Mouse (Mus musculus) lung, postnatal 0 days (tissue): ENCODE results near the gene Mrps7. TPM values are rescaled to one million over a fixed set of nuclear protein-coding genes. Genes with fewer than 3 reads are reported as not detected.
A peak's percentile ranks its signal among the peaks of the same experiment; 100 is the strongest.
"Not testable (repeated sequence)": the region's sequence is repeated elsewhere in the genome, so short reads cannot be mapped to it uniquely, and the experiment has no call there.

Source experiments
- ATAC-seq: fragments of 200-750 bp; cut with Nextera tagmentation; 2 replicates; pipeline ENCODE4 v1.8.0; 2017; ENCODE audit warnings: moderate library complexity
- DNase-seq: peaks from one replicate; pipeline ENCODE4 v3.0.0-alpha.2; 2016; ENCODE audit warnings: low spot score
- H3K27ac ChIP-seq: fragments of 300-500 bp; sonication (generic); 2 replicates; pipeline ENCODE4 v1.5.1; 2014; ENCODE audit warnings: antibody characterized with exemption, mild to moderate bottlenecking, low read length, mixed read lengths
- H3K27me3 ChIP-seq: fragments of 300-500 bp; sonication (generic); replicated peaks from 2 replicates; pipeline ENCODE4 v1.6.1; 2014; ENCODE audit warnings: low read length, mixed read lengths; ENCODE audit not compliant: insufficient read depth
- H3K36me3 ChIP-seq: fragments of 300-500 bp; sonication (generic); 2 replicates; pipeline ENCODE4 v1.6.1; 2014; ENCODE audit warnings: low read length, mixed read lengths; ENCODE audit not compliant: insufficient read depth
- H3K4me1 ChIP-seq: fragments of 300-500 bp; sonication (generic); 2 replicates; pipeline ENCODE4 v1.6.1; 2014; ENCODE audit warnings: antibody characterized with exemption, low read depth, low read length, mixed read lengths; ENCODE audit not compliant: insufficient read depth
- H3K4me2 ChIP-seq: fragments of 300-500 bp; sonication (generic); replicated peaks from 2 replicates; pipeline ENCODE4 v1.6.1; 2014; ENCODE audit warnings: low read depth, mild to moderate bottlenecking, low read length, moderate library complexity, mixed read lengths
- H3K4me3 ChIP-seq: fragments of 300-500 bp; sonication (generic); 2 replicates; pipeline ENCODE4 v1.5.1; 2014; ENCODE audit warnings: low read depth, low read length
- H3K9ac ChIP-seq: fragments of 300-500 bp; sonication (generic); replicated peaks from 2 replicates; pipeline ENCODE4 v1.6.1; 2014; ENCODE audit warnings: low read depth, mild to moderate bottlenecking
- H3K9me3 ChIP-seq: fragments of 300-500 bp; sonication (generic); 2 replicates; pipeline ENCODE4 v1.6.1; 2016; ENCODE audit warnings: low read length, mixed read lengths
- CTCF ChIP-seq: IDR thresholded peaks from 2 replicates; pipeline ENCODE4 v1.5.1; 2016; ENCODE audit warnings: antibody characterized with exemption, mild to moderate bottlenecking
- EP300 ChIP-seq: IDR thresholded peaks from 2 replicates; pipeline ENCODE4 v1.6.1; 2016; ENCODE audit warnings: antibody characterized with exemption, mild to moderate bottlenecking, control low read depth
- whole genome bisulfite sequencing: fragments of 180-500 bp; shearing (Covaris S2); extraction: QIAGEN DNeasy Blood & Tissue Kit; methylation state at CpG from one replicate; pipeline ENCODE4 v1.1.7; 2014; 5-methylcytosine and 5-hydroxymethylcytosine counted together
- polyA plus RNA-seq: library from polyadenylated mRNA; unstranded; fragments of >200 nt; fragmentation: Nextera tagmentation; extraction: Ambion mirVana; gene quantifications from 2 replicates; pipeline ENCODE4 v1.2.1, GENCODE M21; 2015

The Mrps7 gene
- polyA plus RNA-seq, 1 experiment from 2014 or later = 47.4 TPM

DNA sequence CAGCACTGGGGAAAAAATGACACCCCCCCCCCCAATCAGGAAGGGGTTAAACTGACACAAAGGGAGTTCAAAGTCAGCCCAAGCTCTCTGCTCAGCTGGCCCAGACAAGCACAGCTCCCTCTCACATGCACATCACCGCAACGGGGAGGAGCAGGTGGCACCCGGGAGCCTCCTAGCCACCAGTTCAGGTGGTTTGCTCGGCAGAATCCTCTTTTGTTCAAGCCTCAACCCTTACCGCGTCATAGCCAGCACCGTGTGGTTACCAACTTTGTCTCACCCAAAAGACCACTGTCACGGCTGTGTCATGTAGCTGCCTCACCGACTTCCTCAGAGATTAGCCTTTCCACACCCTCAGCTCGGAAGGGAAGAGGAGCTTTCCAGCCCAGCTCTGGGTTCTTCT, 39.5 kb downstream of the Mrps7 start:
- Histone ChIP-seq H3K27ac (no peak overlapping the region), H3K4me2 (no peak overlapping the region), H3K9ac (no peak overlapping the region), H3K36me3 (no peaks in the 10 kb centered on the region; the same call in 1 of the 2 replicates), H3K9me3 (no peaks in the 10 kb centered on the region), H3K4me3 (no peak overlapping the region), H3K4me1 (no peaks in the 10 kb centered on the region), H3K27me3 (no peaks in the 10 kb centered on the region)
- TF ChIP-seq CTCF (no peak), EP300 (no peak)
- WGBS = 66% methylated on average over 10 of the region's 10 CpGs
- ATAC-seq (no peak), DNase-seq (no peak)

DNA sequence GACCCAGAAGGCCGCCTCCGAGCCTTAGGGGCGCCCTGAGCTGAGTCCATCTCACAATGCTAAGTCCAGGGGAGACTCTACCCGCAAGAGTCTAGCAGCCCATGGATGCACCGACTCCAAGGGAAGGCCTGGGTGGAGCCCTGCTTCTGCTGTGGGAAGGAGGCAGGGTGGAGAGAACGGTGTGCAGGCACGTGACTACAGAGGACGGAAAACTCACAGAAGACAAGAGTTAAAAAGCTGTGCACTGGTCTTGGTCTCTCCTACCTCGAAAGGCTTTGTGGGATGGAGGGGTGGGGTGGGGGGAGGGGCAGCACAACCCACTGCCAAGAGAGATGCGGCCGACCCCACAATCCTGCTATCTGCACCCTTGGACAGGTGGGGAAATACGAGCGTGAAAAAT, 40.6 kb downstream of the Mrps7 start:
- 90% methylated on average over 13 of the region's 13 CpGs for WGBS
- Histone ChIP-seq H3K4me3 (no peak overlapping the region), H3K9ac (no peak overlapping the region), H3K36me3 (no peaks in the 10 kb centered on the region; the same call in 1 of the 2 replicates), H3K4me2 (no peak overlapping the region), H3K4me1 (no peaks in the 10 kb centered on the region), H3K27ac (no peak overlapping the region), H3K9me3 (no peaks in the 10 kb centered on the region), H3K27me3 (no peaks in the 10 kb centered on the region)
- no peak for TF ChIP-seq CTCF
- TF ChIP-seq EP300 = no peak
- ATAC-seq = no peak
- no peak for DNase-seq

DNA sequence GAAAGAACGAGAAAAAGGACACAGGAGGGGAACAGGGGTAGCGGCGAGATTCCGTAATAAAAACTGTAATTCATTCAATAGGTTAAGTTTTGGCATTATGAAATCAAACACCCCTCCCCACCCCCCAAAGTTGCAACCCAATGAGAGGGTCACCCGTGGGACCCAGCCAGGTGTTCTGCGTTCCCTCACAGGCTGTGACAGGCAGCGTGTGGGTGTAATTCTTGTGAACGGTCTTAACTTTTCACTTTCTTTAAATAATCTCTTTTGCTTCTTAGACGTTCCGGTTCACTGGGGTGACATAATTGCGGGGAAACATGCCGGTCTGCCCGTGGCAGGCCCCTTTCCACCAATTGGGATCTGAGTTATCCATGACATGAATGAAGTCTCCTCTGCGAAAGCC, 41.8 kb downstream of the Mrps7 start:
- DNase-seq, H3K36me3 ChIP-seq, H3K4me1 ChIP-seq, H3K4me3 ChIP-seq, H3K27me3 ChIP-seq, H3K9me3 ChIP-seq, H3K27ac ChIP-seq, H3K4me2 ChIP-seq, H3K9ac ChIP-seq: not testable (repeated sequence)
- 65% methylated on average over 14 of the region's 14 CpGs for WGBS
- 0 out of 2 replicates have a peak, but pooled peaks have one; percentile 34 for ATAC-seq

DNA sequence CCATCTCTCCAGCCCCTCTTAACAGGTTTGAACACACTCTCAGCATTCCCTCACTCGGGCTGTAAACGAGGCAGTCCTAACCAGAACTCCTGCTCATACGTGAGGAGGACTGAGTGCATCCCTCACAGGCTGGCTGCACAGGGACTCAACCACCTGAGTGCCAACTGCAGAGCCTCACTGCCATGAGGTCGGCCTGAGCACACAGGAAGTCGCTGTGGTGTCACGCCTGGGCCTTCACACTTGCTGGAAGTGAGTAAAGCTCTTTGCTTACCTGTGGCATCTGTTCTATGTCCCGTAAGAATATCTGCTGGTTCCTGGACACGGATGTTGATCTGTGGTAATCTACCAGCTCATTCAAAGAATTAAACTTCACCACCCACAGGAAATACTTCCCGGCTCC, 42.7 kb downstream of the Mrps7 start:
- TF ChIP-seq EP300 (no peak), CTCF (no peak)
- no peak for DNase-seq
- no peak for ATAC-seq
- WGBS = 87% methylated on average over 9 of the region's 9 CpGs
- no peaks in the 10 kb centered on the region for H3K27me3 ChIP-seq
- H3K4me1 ChIP-seq = no peaks in the 10 kb centered on the region
- H3K27ac ChIP-seq = no peak overlapping the region
- no peak overlapping the region for H3K9ac ChIP-seq
- no peaks in the 10 kb centered on the region; the same call in 1 of the 2 replicates for H3K36me3 ChIP-seq
- no peak overlapping the region for H3K4me2 ChIP-seq
- no peaks in the 10 kb centered on the region for H3K9me3 ChIP-seq
- H3K4me3 ChIP-seq = no peak overlapping the region

DNA sequence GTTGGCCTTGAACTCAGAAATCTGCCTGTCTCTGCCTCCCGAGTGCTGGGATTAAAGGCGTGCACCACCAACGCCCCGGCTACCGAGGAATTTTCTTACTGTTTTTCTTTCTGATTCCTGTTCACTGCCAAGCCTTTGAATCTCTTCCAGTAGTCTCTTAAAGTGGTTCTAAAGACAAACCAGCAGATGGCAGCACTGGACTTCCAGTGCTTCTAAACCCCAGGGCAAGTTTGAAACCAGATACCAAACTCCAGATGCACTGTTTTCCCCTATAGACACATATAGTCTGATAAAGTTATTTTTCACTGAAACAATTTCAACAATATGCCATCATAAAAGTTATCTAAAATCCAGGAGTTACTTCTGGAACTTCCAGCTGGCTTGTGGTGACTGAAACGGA, 43.7 kb downstream of the Mrps7 start:
- H3K4me2 ChIP-seq = no peak overlapping the region
- no peaks in the 10 kb centered on the region for H3K27me3 ChIP-seq
- WGBS = 39% methylated on average over 6 of the region's 6 CpGs
- H3K4me1 ChIP-seq = no peaks in the 10 kb centered on the region
- DNase-seq (peak; percentile 91), ATAC-seq (no peak)
- no peak overlapping the region for H3K27ac ChIP-seq
- H3K4me3 ChIP-seq = no peak overlapping the region
- no peaks in the 10 kb centered on the region for H3K9me3 ChIP-seq
- H3K36me3 ChIP-seq = no peaks in the 10 kb centered on the region; the same call in 1 of the 2 replicates
- no peak for TF ChIP-seq EP300
- TF ChIP-seq CTCF = peak; percentile 83
- H3K9ac ChIP-seq = no peak overlapping the region

DNA sequence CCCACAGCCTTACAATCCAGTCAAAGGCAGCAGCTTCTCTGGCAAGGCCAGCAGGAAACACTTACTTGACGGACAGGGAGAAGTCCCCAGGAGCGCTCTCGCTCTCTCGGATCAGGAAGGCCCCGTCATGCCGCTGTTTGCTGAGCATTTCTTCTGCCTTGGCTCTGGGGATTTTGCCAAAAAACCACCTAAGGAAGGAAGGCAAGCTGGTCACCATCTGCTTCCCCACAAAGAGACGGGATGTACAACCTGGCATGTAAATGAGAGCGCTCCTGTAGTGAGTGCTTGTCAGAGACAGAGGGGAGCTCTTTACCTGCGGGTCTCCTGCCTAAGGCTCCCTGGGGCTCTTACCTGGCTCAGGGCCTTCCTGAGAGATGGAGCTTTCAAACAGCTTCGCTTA, 46.0 kb downstream of the Mrps7 start:
- no peaks in the 10 kb centered on the region for H3K27me3 ChIP-seq
- 52% methylated on average over 10 of the region's 10 CpGs for WGBS
- ATAC-seq (no peak), DNase-seq (no peak)
- H3K4me3 ChIP-seq = no peak overlapping the region
- no peaks in the 10 kb centered on the region for H3K4me1 ChIP-seq
- H3K4me2 ChIP-seq = no peak overlapping the region
- no peaks in the 10 kb centered on the region; the same call in none of the 2 replicates for H3K36me3 ChIP-seq
- H3K9ac ChIP-seq = no peak overlapping the region
- no peaks in the 10 kb centered on the region for H3K9me3 ChIP-seq
- no peak overlapping the region for H3K27ac ChIP-seq
- TF ChIP-seq CTCF = no peak
- TF ChIP-seq EP300 = no peak

DNA sequence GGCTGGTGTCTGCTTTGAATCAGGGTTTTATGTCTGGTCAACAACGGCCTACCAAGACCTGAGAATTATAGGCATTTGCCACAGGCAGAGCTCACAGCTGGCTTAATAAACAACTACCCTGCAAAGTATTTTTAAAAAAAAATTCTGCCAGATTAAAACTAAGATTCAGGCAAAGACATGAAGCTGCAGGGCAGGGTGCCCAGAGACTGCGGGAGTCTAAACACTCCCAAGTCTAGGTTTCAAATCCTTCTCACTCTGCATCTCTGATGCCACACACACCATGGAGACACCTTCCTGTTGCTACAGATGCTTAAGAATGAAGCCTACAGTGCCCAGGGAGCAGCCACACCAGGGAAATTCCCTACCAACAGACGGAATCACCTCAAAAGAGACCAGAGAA, 48.0 kb downstream of the Mrps7 start:
- Histone ChIP-seq H3K27ac (no peak overlapping the region), H3K4me2 (no peak overlapping the region), H3K36me3 (no peaks in the 10 kb centered on the region; the same call in none of the 2 replicates), H3K9ac (no peak overlapping the region), H3K9me3 (no peaks in the 10 kb centered on the region), H3K27me3 (no peaks in the 10 kb centered on the region), H3K4me1 (no peaks in the 10 kb centered on the region), H3K4me3 (no peak overlapping the region)
- TF ChIP-seq EP300 = no peak
- TF ChIP-seq CTCF = no peak
- WGBS = 86% methylated on average over 3 of the region's 3 CpGs
- no peak for DNase-seq
- no peak for ATAC-seq
